Mouse (Mus musculus) CH12.LX (cell line): ENCODE measurements around the gene Tcf21.

Experiments
- CTCF ChIP-seq, 2 experiments: IDR thresholded peaks in 1 of 2; conservative IDR thresholded peaks in 1 of 2; 2 replicates each; pipeline ENCODE4 v1.5.1; 2011 to 2012; ENCODE audit warnings: low read depth in 2 of 2, low read length in 2 of 2, improper control_type of control experiment in 1 of 2, inconsistent platforms in 1 of 2, mild to moderate bottlenecking in 1 of 2, moderate library complexity in 1 of 2
- EP300 ChIP-seq: IDR thresholded peaks from 2 replicates; pipeline ENCODE4 v1.6.1; 2011; ENCODE audit warnings: low read length, improper control_type of control experiment
- MAFK ChIP-seq: IDR thresholded peaks from 2 replicates; pipeline ENCODE4 v1.6.1; 2011; ENCODE audit warnings: low read length, improper control_type of control experiment; ENCODE audit not compliant: insufficient replicate concordance
- MAZ ChIP-seq: IDR thresholded peaks from 2 replicates; pipeline ENCODE4 v1.6.1; 2012; ENCODE audit warnings: low read depth, mild to moderate bottlenecking, inconsistent platforms, low read length, improper control_type of control experiment, moderate library complexity
- POLR2A ChIP-seq: IDR thresholded peaks from 2 replicates; pipeline ENCODE4 v1.6.1; 2011; ENCODE audit warnings: low read depth, mild to moderate bottlenecking, improper control_type of control experiment, low read length
- POLR2AphosphoS2 ChIP-seq: IDR thresholded peaks from 2 replicates; pipeline ENCODE4 v1.6.1; 2011; ENCODE audit warnings: low read depth, low read length, improper control_type of control experiment

GRCm38 (mm10) chr10:22821709-22822108, 1.7 kb upstream of the Tcf21 start:
- no peak for TF ChIP-seq MAFK
- TF ChIP-seq EP300 = no peak
- TF ChIP-seq POLR2AphosphoS2 = no peak
- TF ChIP-seq CTCF (conservative IDR thresholded peaks at IDR 0.05 in 1 of 2, IDR thresholded peaks at IDR 0.05 in 1 of 2; ENCODE audit: low read depth in 2 of 2, low read length in 2 of 2) = no peak
- TF ChIP-seq POLR2A = no peak
- TF ChIP-seq MAZ = no peak
